Mouse (Mus musculus) CH12F3 (cell line): ENCODE measurements around the gene Maml3.

ENCODE experiments used
- in situ Hi-C: fragments of 300-500 bp; cut with MboI; formaldehyde crosslinking; loops from 2 replicates; pipeline ENCODE4 v1.14.3; 2020; ENCODE audit warnings: low sequenced_read_pairs

Gene Maml3

GRCm38 (mm10) chr3:51881393-51881792 lies 223.5 kb downstream of the Maml3 start:
- in situ Hi-C loops = no loop called here

GRCm38 (mm10) chr3:51880506-51881036 lies 224.3 kb downstream of the Maml3 start:
- in situ Hi-C loops = no loop called here

GRCm38 (mm10) chr3:51879211-51879610 lies 225.7 kb downstream of the Maml3 start:
- in situ Hi-C loops = no loop called here

GRCm38 (mm10) chr3:51878577-51878976 lies 226.3 kb downstream of the Maml3 start:
- in situ Hi-C loops = no loop called here

- in situ Hi-C loops = no loop called here
These were observed 228.1 kb downstream of the Maml3 start for GRCm38 (mm10) chr3:51876729-51877128.

GRCm38 (mm10) chr3:51875629-51876028 lies 229.2 kb downstream of the Maml3 start:
- in situ Hi-C loops = no loop called here

GRCm38 (mm10) chr3:51874252-51874651 lies 230.6 kb downstream of the Maml3 start:
- in situ Hi-C loops = no loop called here

GRCm38 (mm10) chr3:51872771-51873170 lies 232.1 kb downstream of the Maml3 start:
- in situ Hi-C loops = no loop called here

GRCm38 (mm10) chr3:51871346-51871745 lies 233.5 kb downstream of the Maml3 start:
- in situ Hi-C loops = no loop called here

- in situ Hi-C loops = no loop called here
These were observed 234.9 kb downstream of the Maml3 start for GRCm38 (mm10) chr3:51869980-51870379.

- in situ Hi-C loops = no loop called here
These were observed 236.0 kb downstream of the Maml3 start for GRCm38 (mm10) chr3:51868857-51869256.

- in situ Hi-C loops = no loop called here
These were observed 238.4 kb downstream of the Maml3 start for GRCm38 (mm10) chr3:51866446-51866845.

GRCm38 (mm10) chr3:51861631-51862030 lies 243.2 kb downstream of the Maml3 start:
- in situ Hi-C loops = no loop called here

- in situ Hi-C loops = no loop called here
These were observed 244.4 kb downstream of the Maml3 start for GRCm38 (mm10) chr3:51860458-51860857.

- in situ Hi-C loops = no loop called here
These were observed 245.7 kb downstream of the Maml3 start for GRCm38 (mm10) chr3:51859208-51859607.

GRCm38 (mm10) chr3:51854152-51854551 lies 250.7 kb downstream of the Maml3 start:
- in situ Hi-C loops = no loop called here

GRCm38 (mm10) chr3:51853610-51854009 lies 251.3 kb downstream of the Maml3 start:
- in situ Hi-C loops = no loop called here

- in situ Hi-C loops = no loop called here
These were observed 252.2 kb downstream of the Maml3 start for GRCm38 (mm10) chr3:51852692-51853091.

- in situ Hi-C loops = no loop called here
These were observed 253.3 kb downstream of the Maml3 start for GRCm38 (mm10) chr3:51851596-51851995.

- in situ Hi-C loops = no loop called here
These were observed 255.4 kb downstream of the Maml3 start for GRCm38 (mm10) chr3:51849462-51849861.

GRCm38 (mm10) chr3:51847262-51847661 lies 257.6 kb downstream of the Maml3 start:
- in situ Hi-C loops = no loop called here

- in situ Hi-C loops = no loop called here
These were observed 260.6 kb downstream of the Maml3 start for GRCm38 (mm10) chr3:51844255-51844654.

- in situ Hi-C loops = no loop called here
These were observed 262.7 kb downstream of the Maml3 start for GRCm38 (mm10) chr3:51842140-51842539.
